Mouse (Mus musculus) limb, embryonic 14.5 days (tissue): ENCODE data around the gene Zfp626. TPM values are rescaled to one million over a fixed set of nuclear protein-coding genes. Genes with fewer than 3 reads are reported as not detected.
"Not testable (repeated sequence)": the region's sequence is repeated elsewhere in the genome, so short reads cannot be mapped to it uniquely, and the experiment has no call there.

Experiments used
- ATAC-seq: fragments of 200-750 bp; cut with Nextera tagmentation; 2 replicates; pipeline ENCODE4 v1.8.0; 2017; ENCODE audit warnings: low read depth, moderate number of reproducible peaks, moderate TSS enrichment; ENCODE audit not compliant: low FRiP score
- DNase-seq: peaks from one replicate; pipeline ENCODE4 v3.0.0-alpha.2; 2015; ENCODE audit warnings: low spot score
- H3K27ac ChIP-seq: fragments of 300-500 bp; sonication (generic); replicated peaks from 2 replicates; pipeline ENCODE4 v1.5.1; 2014; ENCODE audit warnings: low read depth, mild to moderate bottlenecking, low read length, moderate library complexity, mixed read lengths
- H3K27me3 ChIP-seq: fragments of 300-500 bp; sonication (generic); 2 replicates; pipeline ENCODE4 v1.6.1; 2014; ENCODE audit warnings: low read length, mixed read lengths; ENCODE audit not compliant: control insufficient read depth, insufficient read depth
- H3K36me3 ChIP-seq: fragments of 300-500 bp; sonication (generic); 2 replicates; pipeline ENCODE4 v1.6.1; 2014; ENCODE audit warnings: mild to moderate bottlenecking, low read length, moderate library complexity, mixed read lengths; ENCODE audit not compliant: control insufficient read depth, insufficient read depth
- H3K4me1 ChIP-seq: fragments of 300-500 bp; sonication (generic); 2 replicates; pipeline ENCODE4 v1.6.1; 2014; ENCODE audit warnings: antibody characterized with exemption, low read length, mixed read lengths; ENCODE audit not compliant: control insufficient read depth, insufficient read depth
- H3K4me2 ChIP-seq: fragments of 300-500 bp; sonication (generic); replicated peaks from 2 replicates; pipeline ENCODE4 v1.6.1; 2014; ENCODE audit warnings: low read depth, mild to moderate bottlenecking, low read length, moderate library complexity; ENCODE audit not compliant: severe bottlenecking
- H3K4me3 ChIP-seq: fragments of 300-500 bp; sonication (generic); replicated peaks from 2 replicates; pipeline ENCODE4 v1.5.1; 2014; ENCODE audit warnings: low read length
- H3K9ac ChIP-seq: fragments of 300-500 bp; sonication (generic); 2 replicates; pipeline ENCODE4 v1.6.1; 2014; ENCODE audit warnings: mild to moderate bottlenecking, low read depth, low read length, moderate library complexity; ENCODE audit not compliant: severe bottlenecking
- H3K9me3 ChIP-seq: fragments of 300-500 bp; sonication (generic); 2 replicates; pipeline ENCODE4 v1.6.1; 2016; ENCODE audit warnings: low read length; ENCODE audit not compliant: control insufficient read depth
- POLR2A ChIP-seq: fragments of 200-500 bp; IDR thresholded peaks from 2 replicates; pipeline ENCODE4 v1.8.0; 2012; ENCODE audit warnings: inconsistent platforms, mild to moderate bottlenecking, moderate library complexity, borderline replicate concordance; ENCODE audit not compliant: insufficient read depth, insufficient read length; ENCODE audit errors: extremely low read depth
- WGBS: fragments of 180-500 bp; shearing (Covaris S2); extraction: QIAGEN DNeasy Blood & Tissue Kit; methylation state at CpG from one replicate; pipeline ENCODE4 v1.1.7; 2014; 5-methylcytosine and 5-hydroxymethylcytosine counted together
- polyA plus RNA-seq, 2 experiments: library from polyadenylated mRNA; depleted of rRNA in 1 of 2; stranded (reverse) in 1 of 2; unstranded in 1 of 2; fragments of >200 nt; fragmentation: Nextera tagmentation in 1 of 2; extraction: Ambion mirVana in 1 of 2; gene quantifications; 2 replicates each; pipeline versions ENCODE4 v1.2.1 to v1.2.3; 2012 to 2014

The Zfp626 gene
- polyA plus RNA-seq, 2 experiments = 2.2 to 3.0 TPM

GRCm38 (mm10) chr7:27839596-27839995 is 32.6 kb downstream of the Zfp626 start:
- no peak overlapping the region for H3K4me3 ChIP-seq
- TF ChIP-seq POLR2A = no peak

GRCm38 (mm10) chr7:27840104-27840503 is 33.1 kb downstream of the Zfp626 start:
- H3K4me3 ChIP-seq = no peak overlapping the region
- no peaks in the 10 kb centered on the region for H3K9me3 ChIP-seq
- H3K27ac ChIP-seq = no peak overlapping the region
- 87% methylated on average over 6 of the region's 6 CpGs for WGBS
- DNase-seq (no peak), ATAC-seq (no peak)
- no peak overlapping the region for H3K4me2 ChIP-seq
- TF ChIP-seq POLR2A = no peak
- no peaks in the 10 kb centered on the region for H3K4me1 ChIP-seq
- H3K9ac ChIP-seq = no peak overlapping the region
- peaks cover 10% of the 10 kb centered on the region for H3K36me3 ChIP-seq
- H3K27me3 ChIP-seq = no peaks in the 10 kb centered on the region

More at GRCm38 (mm10) chr7:27839596-27839995, 32.6 kb downstream of the Zfp626 start:
- ATAC-seq (no peak), DNase-seq (no peak)
- no peak overlapping the region for H3K9ac ChIP-seq
- no peak overlapping the region for H3K27ac ChIP-seq
- H3K9me3 ChIP-seq = no peaks in the 10 kb centered on the region
- H3K27me3 ChIP-seq = no peaks in the 10 kb centered on the region
- no peaks in the 10 kb centered on the region for H3K4me1 ChIP-seq
- no peak overlapping the region for H3K4me2 ChIP-seq
- WGBS = 96% methylated on average over 7 of the region's 7 CpGs
- H3K36me3 ChIP-seq = peaks cover 5% of the 10 kb centered on the region

GRCm38 (mm10) chr7:27857227-27857626 is 50.2 kb downstream of the Zfp626 start, which contains the start of gene Zfp607a:
Zfp607a (plus strand) TSS chr7:27857527.
- no peak within 1 kb of the TSS for H3K9ac ChIP-seq
- DNase-seq = no peak
- peaks cover 5% of the 10 kb centered on the region for H3K4me1 ChIP-seq
- no peak within 1 kb of the TSS for H3K4me3 ChIP-seq
- no peaks in the 10 kb centered on the region for H3K9me3 ChIP-seq
- H3K27ac ChIP-seq = no peak within 1 kb of the TSS
- no peaks in the 10 kb centered on the region for H3K27me3 ChIP-seq
- WGBS = 97% methylated on average over 1 of the region's 1 CpGs
- no peak for TF ChIP-seq POLR2A
- H3K4me2 ChIP-seq = no peak within 1 kb of the TSS
- peaks cover 9% of the 10 kb centered on the region for H3K36me3 ChIP-seq
- no peak for ATAC-seq

- peaks cover 8% of the 10 kb centered on the region; the same call in 1 of the 2 replicates for H3K36me3 ChIP-seq
- ATAC-seq = 0 out of 2 replicates have a peak, but pooled peaks have one; percentile 20
- no peak for DNase-seq
- H3K9ac ChIP-seq = peak overlapping the region; percentile 68; the same call in 1 of the 2 replicates
- H3K4me2 ChIP-seq = peak overlapping the region; percentile 59
- peaks cover 5% of the 10 kb centered on the region for H3K4me1 ChIP-seq
- H3K4me3 ChIP-seq = peak overlapping the region; percentile 58
- WGBS = 25% methylated on average over 10 of the region's 10 CpGs
- no peaks in the 10 kb centered on the region for H3K9me3 ChIP-seq
- H3K27ac ChIP-seq = peak overlapping the region; percentile 73
- no peak for TF ChIP-seq POLR2A
- no peaks in the 10 kb centered on the region for H3K27me3 ChIP-seq
Measured at GRCm38 (mm10) chr7:27859301-27860251, 52.6 kb downstream of the Zfp626 start.

- no peak for TF ChIP-seq POLR2A
- ATAC-seq = peak; percentile 87
- H3K27ac ChIP-seq = peak overlapping the region; percentile 73
- peaks cover 5% of the 10 kb centered on the region for H3K4me1 ChIP-seq
- H3K36me3 ChIP-seq = peaks cover 15% of the 10 kb centered on the region; the same call in 1 of the 2 replicates
- no peaks in the 10 kb centered on the region for H3K9me3 ChIP-seq
- H3K27me3 ChIP-seq = no peaks in the 10 kb centered on the region
- H3K9ac ChIP-seq = peak overlapping the region; percentile 68
- H3K4me2 ChIP-seq = peak overlapping the region; percentile 59
- DNase-seq = peak; percentile 64
- peak overlapping the region; percentile 58 for H3K4me3 ChIP-seq
- WGBS = 0% methylated on average over 21 of the region's 22 CpGs
Measured at GRCm38 (mm10) chr7:27860396-27861235, 53.6 kb downstream of the Zfp626 start.

- WGBS = 86% methylated on average over 5 of the region's 5 CpGs
- H3K27me3 ChIP-seq, H3K27ac ChIP-seq, DNase-seq, H3K9ac ChIP-seq, H3K4me3 ChIP-seq, H3K4me2 ChIP-seq, H3K4me1 ChIP-seq, ATAC-seq, H3K9me3 ChIP-seq: not testable (repeated sequence)
- H3K36me3 ChIP-seq = peaks cover 23% of the 10 kb centered on the region
Measured at GRCm38 (mm10) chr7:27862578-27862977, 55.6 kb downstream of the Zfp626 start.
